Mouse (Mus musculus) kidney, postnatal 25 days (tissue): ENCODE data around the gene Ces1d.
A peak's percentile ranks its signal among the peaks of the same experiment; 100 is the strongest.
"Not testable (repeated sequence)": the region's sequence is repeated elsewhere in the genome, so short reads cannot be mapped to it uniquely, and the experiment has no call there.

Experiments
- DNase-seq, 2 experiments: peaks; one replicate each; pipeline ENCODE4 v3.0.0; 2021; ENCODE audit warnings: mixed read lengths in 2 of 2

Gene Ces1d

DNA sequence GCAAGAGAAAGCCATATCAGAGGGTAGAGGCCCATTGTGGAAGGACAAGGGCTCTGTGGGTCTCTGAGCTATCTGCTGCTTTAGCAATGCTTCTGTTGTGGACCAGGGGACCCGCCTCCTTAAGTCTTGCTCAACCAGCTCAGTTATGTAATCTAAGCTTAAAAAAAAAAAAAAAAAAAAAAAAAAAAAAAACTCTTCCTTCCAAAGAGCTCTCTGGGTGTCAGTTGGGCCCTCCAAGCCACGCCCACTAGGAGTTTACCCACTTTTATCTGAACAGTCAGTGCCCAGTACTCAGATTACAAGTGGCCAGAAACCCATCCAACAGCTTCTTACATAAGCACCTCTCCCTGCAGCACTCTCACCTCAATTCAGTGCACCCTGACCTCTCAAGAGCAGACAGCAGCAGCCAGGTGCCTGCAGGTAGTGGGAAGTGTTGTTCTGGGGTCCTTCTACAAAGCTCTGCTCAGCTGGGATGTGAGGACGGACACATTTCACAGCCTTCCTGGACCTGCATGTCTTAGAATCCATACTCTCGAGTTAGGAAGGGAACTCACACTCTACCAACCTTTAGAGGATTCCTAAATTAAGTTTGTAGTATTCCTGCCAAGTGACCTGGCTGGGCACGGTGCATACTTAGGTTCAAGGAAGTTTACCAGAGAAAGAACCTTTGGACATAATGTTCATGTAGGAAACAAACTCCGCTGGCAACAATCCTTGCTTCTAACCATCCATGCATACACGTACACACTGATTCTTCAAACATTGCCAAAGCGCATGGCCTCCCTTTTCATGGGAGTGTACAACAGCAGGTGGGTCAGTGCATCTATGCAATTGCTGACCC is at the start of gene Ces1d:
TSS of gene Ces1d (minus strand) at position 154 of the 841 bp plus-strand sequence.
- peak; percentile 72 to 94 for DNase-seq

DNA sequence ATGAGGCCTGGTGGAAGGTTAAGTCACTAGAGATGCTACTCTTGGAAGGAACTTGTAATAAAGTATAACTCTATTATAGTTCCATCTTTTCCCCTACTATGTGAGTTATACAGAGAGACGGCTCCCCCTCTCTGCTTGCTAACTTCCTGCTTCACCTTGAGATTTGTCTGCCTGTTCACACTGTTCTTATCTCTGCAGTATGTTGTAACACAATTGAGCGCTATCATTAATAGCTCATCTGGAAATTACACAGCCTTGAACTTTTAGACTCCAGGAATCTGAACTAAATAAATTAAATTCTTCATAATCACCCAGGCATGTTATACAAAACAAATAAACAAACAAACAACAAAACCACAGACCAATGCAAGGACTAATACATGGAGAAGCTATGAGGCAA is 48.4 kb upstream of the Ces1d start:
- no peak for DNase-seq

DNA sequence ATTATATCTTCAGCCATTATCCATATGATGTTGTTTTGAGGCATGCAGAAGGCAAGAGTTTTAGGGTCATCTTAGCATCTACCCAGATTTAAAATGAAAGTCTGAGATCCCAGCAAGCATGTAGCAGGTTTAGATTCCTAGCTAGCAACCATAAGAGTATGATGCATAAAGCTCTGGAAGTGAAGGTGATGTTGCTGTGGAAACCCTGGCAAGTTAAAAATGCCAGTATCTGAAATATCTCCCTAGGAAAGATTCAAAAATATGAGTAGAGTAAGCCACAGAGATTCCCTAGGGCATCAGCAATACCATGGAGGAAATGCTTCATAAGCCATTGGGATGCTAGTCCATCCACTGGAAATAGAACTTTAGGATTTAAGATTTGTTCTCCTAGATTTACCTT is 42.2 kb upstream of the Ces1d start:
- no peak for DNase-seq

DNA sequence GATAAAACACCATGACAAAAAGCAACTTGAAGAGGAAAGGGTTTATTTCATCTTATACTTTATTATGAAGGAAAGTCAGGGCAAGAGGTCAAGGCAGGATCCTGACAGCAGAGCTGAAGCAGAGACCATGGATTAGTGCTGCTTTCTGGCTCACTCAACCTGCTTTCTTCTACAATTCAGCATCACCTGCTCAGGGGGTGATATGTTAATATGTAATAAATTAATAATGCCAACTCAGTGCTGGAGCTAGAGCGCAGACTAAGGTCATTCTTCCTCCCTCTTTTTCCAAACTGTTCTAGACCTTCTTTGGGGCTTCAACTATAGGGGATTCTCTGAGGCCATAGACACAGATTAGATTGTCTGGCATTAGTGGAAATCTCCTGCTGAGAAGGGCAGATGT is 38.0 kb upstream of the Ces1d start:
- DNase-seq = no peak

DNA sequence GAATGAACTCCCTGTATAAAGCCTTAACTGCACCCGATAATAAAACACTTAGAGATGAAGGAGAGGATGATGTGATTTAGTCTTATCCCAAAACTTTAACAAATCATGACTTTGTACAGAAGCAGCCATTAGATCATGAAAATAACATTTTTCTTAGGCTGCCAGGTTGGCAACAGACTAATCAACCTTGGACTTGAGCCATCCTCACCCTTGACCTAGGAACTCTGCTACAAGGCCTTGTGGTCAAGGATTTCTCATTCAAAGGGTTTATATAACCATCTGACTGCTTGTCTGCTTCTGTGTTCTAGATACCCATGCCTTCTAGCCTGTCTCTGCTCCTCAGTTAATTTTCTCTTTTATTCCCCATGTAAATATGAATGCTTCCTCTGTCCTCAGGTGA is 37.1 kb upstream of the Ces1d start:
- DNase-seq = peak in 1 of 2 experiments; percentile 15

DNA sequence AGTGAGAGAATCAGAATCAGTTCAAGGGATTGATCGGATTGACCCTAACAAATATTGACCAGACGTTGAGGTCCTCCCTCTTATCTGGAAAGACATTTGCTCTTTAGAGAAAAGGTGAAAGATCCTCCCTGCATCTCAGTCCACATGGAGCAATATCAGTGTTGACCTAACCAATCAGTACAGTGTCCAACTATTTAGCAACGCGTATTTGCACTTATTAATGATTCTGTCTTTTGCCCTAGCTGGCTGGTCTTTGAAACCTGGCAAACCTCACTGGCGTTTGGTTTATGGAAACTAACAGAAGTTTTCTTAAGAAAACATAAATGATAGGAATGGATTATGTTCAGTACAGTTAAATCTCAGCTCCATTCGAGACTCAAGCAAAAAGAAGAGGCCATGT is 36.4 kb upstream of the Ces1d start:
- no peak for DNase-seq

DNA sequence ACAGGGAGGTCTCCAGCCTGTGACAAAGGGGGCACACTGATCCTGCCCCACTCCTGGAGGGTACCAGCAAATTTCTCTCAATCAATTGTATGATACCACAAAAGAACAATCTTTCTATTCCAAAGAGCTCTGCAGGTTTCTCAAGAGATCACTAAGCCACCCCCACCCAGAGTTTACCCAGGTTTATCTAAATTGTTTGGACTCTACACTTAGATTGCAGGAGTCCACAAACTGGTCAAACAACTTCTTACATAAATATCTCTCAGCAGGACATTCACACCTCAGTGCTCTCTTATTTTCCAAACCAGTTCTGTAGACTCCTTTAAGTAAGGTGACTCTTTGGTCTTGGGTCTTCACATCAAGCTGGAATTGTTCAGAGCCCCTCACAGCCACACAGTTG is 31.8 kb upstream of the Ces1d start, which contains the start of gene Ces1e:
TSS of gene Ces1e (minus strand) at position 174 of the 400 bp plus-strand sequence.
- DNase-seq = peak in 1 of 2 experiments; percentile 14

DNA sequence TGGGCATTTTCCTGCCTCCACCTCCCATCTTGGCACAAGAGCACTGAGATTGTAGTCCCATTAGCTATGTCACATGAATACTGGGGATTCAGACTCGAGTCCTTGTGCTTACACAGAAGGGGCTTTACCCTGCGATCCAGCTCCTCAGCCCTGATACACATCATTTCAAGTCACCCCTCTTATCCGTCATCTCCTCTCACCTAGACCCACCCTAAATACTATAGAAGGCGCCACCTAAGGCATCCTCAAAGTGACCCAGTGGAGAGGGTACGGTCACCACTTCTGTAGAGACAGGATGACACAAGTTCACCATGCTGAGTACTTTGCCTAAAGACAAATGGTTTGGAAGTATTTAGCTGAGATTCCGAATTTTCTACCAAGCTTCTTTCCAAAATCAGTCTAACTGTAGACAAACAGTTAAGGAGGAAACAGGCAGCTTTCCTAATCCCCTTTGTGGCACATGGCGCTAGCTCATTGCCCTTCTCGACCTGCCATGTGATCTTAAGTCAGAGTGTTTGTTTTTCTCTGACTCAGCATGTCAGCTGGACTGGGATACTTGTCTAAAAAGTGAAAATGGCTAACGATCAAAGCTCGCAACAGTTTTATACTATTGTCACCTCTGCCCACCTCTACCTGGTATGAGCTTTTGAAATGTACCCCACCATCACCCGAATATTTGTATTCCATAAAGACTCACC is 31.2 kb upstream of the Ces1d start:
- DNase-seq = peak; percentile 54 to 73

DNA sequence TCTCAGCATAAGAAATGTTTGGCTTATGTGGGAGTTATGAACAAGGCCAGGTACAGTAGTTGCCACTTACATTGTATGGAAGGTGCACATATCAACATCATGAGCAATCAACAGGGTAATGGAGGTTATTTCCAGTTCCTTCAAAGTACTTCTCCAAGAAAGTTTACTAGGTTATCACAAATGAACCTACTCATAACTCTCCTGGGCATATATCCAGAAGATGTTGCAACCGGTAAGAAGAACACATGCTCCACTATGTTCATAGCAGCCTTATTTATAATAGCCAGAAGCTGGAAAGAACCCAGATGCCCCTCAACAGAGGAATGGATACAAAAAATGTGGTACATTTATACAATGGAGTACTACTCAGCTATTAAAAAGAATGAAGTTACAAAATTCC is 28.8 kb upstream of the Ces1d start:
- DNase-seq = not testable (repeated sequence)

DNA sequence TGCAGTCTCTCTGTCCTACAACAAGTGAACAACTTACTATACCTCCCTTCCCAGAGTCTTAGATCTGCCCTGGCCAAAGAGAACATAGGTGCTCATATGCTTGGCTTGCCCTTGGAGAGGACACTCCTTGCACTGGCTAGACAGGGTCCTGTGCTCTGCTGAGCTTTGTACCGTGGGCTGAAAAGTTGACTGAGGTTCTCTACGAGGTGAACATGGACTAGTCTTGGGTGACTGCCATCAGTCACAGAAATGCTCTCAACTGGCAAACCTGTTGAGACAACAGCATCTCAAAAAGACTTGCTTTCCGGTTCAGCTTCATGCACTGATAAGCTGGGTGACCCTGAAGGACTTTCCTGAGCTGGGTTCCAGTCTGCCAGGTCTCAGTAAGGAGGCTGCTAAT is 24.3 kb upstream of the Ces1d start:
- DNase-seq = peak; percentile 10 to 64

DNA sequence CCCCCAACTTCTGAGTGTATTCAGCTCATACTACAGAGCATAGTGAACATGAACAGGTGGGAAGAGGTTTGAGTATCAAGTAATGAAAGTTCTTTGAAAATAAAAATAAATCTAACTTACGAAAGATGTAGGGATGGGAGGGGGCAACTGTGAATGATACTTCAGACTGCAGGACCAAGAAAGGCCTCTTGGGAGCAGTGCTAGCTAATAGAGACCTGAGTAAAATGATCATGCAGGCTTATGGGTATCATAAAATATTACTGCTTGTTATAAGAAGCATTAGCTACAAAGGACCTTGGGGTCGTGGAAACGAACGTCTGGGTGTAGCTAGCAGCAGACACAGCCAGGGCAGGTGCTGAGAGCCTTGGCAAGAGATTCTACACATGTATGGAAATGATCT is 20.2 kb upstream of the Ces1d start:
- DNase-seq = peak in 1 of 2 experiments; percentile 13

DNA sequence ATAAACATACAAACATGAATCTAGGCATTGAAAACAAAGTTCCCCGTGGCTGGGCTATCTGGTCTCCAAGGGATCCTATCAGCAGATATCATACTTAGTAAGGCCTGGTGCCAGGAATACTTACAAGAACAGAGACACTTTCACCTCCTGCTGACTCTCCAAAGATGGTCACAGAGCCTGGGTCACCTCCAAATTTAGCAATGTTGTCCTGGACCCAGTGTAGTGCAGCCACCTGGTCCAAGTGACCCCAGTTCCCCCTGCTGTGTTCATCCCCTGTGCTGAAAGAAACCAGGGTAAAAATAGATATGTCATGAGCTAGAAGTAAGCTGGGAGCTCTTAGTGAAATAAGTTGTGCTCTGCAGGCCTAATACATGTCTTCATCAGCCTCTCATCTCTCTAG is 19.7 kb upstream of the Ces1d start:
- no peak for DNase-seq

DNA sequence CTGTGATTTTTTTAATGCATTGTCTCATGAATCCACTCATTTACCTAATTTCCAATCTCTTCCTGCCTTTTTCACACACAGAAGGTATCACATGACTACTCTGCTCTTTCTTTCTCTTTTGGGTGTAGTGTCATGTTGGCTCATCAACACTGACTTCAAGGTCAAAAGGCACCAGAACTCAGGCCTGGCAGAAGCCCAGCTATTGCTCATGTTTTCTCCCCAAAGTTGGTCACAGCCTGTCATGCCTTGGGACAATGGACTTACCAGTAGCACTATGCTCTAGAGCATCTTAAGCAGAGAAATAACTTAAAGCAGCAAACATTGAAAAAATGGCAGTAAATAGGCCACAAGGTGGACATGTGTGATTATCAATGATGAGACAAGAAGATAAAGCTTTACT is 13.5 kb upstream of the Ces1d start:
- no peak for DNase-seq

DNA sequence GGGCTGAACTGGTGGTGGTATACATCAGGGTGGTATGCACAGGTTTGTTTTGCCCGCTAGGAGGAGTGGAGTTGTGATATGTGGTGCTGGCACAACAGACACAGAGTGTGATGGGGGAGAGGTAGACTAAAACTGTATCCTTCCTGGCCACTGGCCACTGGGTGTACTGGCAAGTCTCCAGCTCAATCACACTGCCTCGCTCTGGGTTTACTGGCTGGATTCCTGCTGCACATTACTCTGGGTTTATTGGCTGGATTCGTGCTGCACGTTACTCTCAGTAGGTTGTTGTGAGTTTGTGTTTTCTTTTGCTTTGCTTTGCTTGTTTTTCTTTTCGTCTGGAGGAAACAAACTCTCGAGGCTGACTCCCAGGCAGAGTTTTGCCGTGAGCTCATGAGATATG is 1.5 kb upstream of the Ces1d start:
- peak; percentile 23 to 54 for DNase-seq

DNA sequence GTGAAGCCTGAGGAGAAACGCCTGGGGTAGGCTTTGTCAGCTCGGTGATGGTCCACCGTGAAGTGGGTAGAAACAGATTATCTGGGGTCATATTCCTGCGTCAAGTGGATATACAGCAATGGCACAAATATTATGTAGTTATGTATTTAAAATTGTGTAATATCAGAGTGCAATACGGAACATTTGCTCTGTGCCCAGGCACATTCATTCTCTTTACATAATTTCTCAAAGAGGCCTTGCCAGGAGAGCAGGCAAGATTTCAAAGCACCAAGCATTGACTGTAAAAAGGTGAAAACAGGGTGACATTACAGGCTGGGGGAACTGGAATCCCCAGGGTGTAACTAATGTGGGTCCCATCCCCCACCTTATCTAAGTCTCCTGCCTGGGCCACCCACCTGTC is 1.2 kb downstream of the Ces1d start:
- no peak for DNase-seq

DNA sequence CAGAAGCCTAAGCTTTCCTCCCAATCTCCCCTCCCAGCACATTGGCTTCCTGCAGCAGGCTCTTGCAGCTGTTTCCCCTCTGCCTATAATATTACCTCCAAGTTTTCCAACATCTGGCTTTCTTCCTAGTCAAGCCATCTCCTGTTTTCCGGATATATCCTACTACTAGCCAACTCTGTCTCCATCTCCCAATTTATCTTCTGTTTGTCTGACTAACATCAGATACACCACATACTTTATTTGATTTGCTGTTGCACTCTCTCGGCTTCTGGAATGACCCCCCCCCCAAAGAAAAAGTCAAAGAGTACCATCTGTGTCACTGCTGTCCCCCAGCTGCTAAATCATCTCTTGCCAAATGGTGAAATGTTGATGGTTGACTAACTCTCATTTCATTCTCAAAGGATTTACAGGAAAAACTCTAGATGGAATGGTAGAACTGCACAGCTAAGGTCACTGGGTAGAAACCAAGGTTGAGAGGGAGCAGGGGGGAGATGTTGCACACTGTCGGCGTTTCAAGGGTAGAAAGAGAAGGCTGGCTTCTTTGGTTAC is 17.0 kb downstream of the Ces1d start:
- DNase-seq = no peak

DNA sequence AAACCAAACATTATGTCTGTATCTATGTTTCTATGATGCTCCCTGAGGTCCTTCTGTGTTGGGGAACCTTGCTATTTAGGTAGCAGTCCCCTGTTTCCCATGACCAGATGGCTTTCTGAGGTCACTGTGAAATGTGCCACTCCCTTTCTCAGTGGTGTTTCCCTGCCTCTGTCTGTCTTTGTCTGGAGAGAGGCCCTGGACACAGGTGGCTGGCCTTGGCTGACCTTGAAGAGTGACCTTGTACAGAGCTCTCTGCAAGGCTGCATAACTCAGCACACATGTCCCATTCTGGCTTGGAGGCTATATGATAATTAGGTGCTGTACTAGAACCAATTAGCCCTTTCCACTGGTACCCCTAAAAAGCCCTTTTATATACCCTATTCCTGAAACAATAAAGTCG is 21.0 kb downstream of the Ces1d start:
- peak; percentile 3 to 40 for DNase-seq

DNA sequence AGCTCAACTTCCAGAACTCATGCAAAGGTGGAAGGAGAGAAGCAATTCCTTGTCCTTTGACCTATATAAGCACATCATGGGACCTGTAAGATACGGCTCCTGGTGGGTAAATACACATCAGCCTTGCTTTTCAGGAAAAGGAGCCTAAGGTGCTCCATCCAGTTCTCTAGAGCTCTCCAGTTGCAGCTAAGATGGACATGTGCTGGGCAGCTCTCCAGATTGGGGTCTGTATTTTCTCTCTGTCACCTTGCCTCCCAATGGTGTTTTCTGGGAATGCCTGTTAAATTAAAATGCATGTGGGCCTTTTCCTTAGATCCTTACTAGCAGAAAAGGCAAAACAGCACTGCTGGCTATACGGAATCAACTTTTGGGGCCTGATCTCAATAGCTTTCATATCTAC is 23.1 kb downstream of the Ces1d start:
- DNase-seq = no peak

DNA sequence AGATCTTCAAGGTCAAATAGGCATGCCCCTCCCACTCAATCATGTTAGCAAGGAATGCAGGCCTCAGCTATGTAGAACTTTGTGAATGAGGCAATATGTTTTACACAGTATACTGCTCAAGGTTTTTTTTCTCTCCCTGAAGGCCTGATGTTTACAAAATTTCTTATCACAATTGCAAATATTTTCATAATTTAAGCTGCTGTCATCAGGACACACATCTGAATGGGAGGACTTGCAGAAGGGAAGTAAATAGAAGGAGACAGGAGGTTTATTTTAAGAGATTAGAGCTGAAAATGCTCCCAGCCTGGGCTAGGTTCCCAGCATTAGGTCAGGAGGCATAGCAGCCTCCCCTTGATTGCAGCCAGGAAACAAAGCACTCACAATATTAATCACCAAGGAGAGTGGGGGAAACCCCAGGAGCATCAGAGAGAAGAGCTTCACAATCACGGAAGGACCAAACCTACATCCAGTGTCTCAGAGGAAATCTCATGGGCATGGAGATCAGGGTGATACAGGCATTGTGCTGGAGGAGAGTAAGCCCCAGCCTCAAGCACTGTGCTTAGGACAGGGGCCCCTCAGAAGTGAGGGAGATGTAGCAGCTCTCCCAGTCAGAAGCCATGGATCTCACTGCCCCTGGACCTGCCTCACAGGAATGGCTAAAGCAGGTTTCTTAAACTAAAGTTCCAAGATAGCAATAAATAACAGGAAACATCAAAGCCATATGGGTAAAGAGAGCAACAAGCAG is 25.6 kb downstream of the Ces1d start:
- DNase-seq = no peak

DNA sequence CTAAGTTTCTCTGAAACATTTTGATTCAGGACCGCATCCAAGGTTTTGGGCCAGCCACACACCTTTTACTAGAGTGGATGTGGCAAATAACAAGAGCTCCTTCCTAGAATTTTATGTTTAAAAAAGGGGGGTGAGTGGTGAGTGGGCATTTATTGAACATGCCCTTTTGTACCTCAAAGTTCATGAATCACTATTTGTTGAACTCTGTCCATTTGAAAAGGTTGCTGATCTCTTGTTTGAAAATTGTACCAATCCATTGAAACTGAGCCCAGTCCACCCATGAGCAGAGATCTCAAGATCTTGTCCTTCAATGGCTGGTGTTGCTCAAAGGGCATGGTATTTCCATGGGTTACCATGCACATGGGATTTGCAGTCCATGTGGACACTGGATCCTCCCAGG is 34.3 kb downstream of the Ces1d start:
- no peak for DNase-seq

DNA sequence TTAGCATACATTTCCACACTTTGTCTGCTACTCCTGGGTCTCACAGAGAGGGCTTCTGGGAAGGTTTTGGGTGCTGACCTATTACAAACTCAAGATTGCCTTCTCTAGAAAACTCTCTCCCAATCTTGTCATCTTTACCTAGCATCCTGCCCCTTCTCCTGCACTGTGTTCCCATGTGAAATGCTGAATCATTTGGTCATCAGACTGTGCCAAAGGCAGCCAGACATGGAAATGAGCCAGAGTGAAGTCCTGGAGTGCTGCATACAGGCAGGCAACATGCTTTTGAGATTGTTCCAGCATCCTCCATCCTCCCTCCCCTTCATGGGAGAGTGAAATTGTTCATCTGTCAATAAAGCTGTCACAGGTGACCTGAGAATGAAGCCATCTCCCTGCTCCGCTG is 46.2 kb downstream of the Ces1d start:
- no peak for DNase-seq

DNA sequence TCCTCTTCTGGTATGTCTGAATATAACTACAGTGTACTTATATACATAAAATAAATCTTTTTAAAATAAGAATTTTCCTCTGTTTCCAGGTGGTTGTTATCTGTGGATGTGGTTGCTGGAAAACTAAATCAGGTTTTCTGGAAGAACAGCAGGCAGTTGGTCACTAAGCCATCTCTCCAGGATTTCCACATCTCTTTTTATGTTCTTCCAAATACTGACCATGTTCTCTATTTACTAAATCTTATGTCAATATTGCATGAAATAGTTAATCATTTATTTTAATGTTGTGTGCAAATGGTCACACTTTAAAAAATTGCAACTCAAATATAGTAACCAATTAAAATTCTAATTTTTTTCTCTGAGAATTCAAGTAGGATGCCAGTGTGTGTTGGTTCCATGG is 50.3 kb downstream of the Ces1d start:
- DNase-seq = no peak

DNA sequence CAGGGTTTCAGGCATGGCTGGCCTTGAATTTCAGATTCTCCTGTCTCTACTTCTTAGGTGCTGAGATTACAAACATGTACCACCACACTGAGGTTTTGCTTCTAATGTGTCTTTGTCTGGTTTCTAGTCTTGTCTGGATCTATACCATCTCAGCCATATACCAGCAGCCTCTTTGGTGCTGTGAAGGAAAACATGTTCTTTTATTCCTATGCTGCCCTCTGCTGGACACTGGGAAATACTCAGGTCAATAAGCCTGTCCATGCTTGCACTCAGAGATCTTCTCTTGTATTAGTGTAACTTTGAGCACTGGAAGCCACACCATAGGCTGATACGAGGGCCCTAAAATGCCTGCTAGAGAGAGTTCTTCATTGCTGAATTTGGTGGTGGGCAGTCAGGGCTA is 56.9 kb downstream of the Ces1d start:
- peak; percentile 45 to 69 for DNase-seq
